Mouse (Mus musculus) hindbrain, embryonic 16.5 days (tissue): ENCODE measurements around the gene R3hdm1. TPM values are rescaled to one million over a fixed set of nuclear protein-coding genes. Genes with fewer than 3 reads are reported as not detected.

Experiments
- ATAC-seq: fragments of 200-750 bp; cut with Nextera tagmentation; 2 replicates; pipeline ENCODE4 v1.8.0; 2017; ENCODE audit warnings: moderate TSS enrichment, moderate library complexity
- H3K27ac ChIP-seq: fragments of 300-500 bp; sonication (generic); 2 replicates; pipeline ENCODE4 v1.5.1; 2014; ENCODE audit warnings: low read depth, mild to moderate bottlenecking, control low read depth, low read length, moderate library complexity
- H3K27me3 ChIP-seq: fragments of 300-500 bp; sonication (generic); replicated peaks from 2 replicates; pipeline ENCODE4 v1.6.1; 2014; ENCODE audit warnings: low read length; ENCODE audit not compliant: control insufficient read depth, insufficient read depth
- H3K36me3 ChIP-seq: fragments of 300-500 bp; sonication (generic); 2 replicates; pipeline ENCODE4 v1.6.1; 2014; ENCODE audit warnings: mild to moderate bottlenecking, low read length, moderate library complexity, mixed read lengths; ENCODE audit not compliant: control insufficient read depth, insufficient read depth
- H3K4me1 ChIP-seq: fragments of 300-500 bp; sonication (generic); 2 replicates; pipeline ENCODE4 v1.6.1; 2014; ENCODE audit warnings: low read depth, low read length; ENCODE audit not compliant: control insufficient read depth, insufficient read depth
- H3K4me2 ChIP-seq: fragments of 300-500 bp; sonication (generic); 2 replicates; pipeline ENCODE4 v1.6.1; 2014; ENCODE audit warnings: mild to moderate bottlenecking, low read length, control low read depth, moderate library complexity
- H3K4me3 ChIP-seq: fragments of 300-500 bp; sonication (generic); 2 replicates; pipeline ENCODE4 v1.5.1; 2014; ENCODE audit warnings: mild to moderate bottlenecking, low read length, control low read depth, moderate library complexity
- H3K9ac ChIP-seq: fragments of 300-500 bp; sonication (generic); 2 replicates; pipeline ENCODE4 v1.6.1; 2014; ENCODE audit warnings: low read depth, mild to moderate bottlenecking, control low read depth, low read length, moderate library complexity
- H3K9me3 ChIP-seq: fragments of 300-500 bp; sonication (generic); 2 replicates; pipeline ENCODE4 v1.6.1; 2014; ENCODE audit warnings: mild to moderate bottlenecking, low read length, moderate library complexity; ENCODE audit not compliant: control insufficient read depth
- WGBS: fragments of 180-500 bp; shearing (Covaris S2); extraction: QIAGEN DNeasy Blood & Tissue Kit; methylation state at CpG from one replicate; pipeline ENCODE4 v1.1.7; 2014; 5-methylcytosine and 5-hydroxymethylcytosine counted together
- polyA plus RNA-seq: library from polyadenylated mRNA; unstranded; fragments of >200 nt; fragmentation: Nextera tagmentation; extraction: Ambion mirVana; gene quantifications from 2 replicates; pipeline ENCODE4 v1.2.1, GENCODE M21; 2015

The R3hdm1 gene
- polyA plus RNA-seq, 1 experiment from 2014 or later: 74.9 TPM

GRCm38 (mm10) chr1:128073051-128073450, 30.1 kb upstream of the R3hdm1 start:
- no peak overlapping the region for H3K4me2 ChIP-seq
- H3K27me3 ChIP-seq: no peaks in the 10 kb centered on the region
- H3K4me3 ChIP-seq: no peak overlapping the region
- no peaks in the 10 kb centered on the region for H3K36me3 ChIP-seq
- no peak overlapping the region for H3K27ac ChIP-seq
- no peak for ATAC-seq
- H3K4me1 ChIP-seq: no peaks in the 10 kb centered on the region
- H3K9ac ChIP-seq: no peak overlapping the region
- WGBS: 94% methylated on average over 6 of the region's 6 CpGs
- no peaks in the 10 kb centered on the region for H3K9me3 ChIP-seq

DNA sequence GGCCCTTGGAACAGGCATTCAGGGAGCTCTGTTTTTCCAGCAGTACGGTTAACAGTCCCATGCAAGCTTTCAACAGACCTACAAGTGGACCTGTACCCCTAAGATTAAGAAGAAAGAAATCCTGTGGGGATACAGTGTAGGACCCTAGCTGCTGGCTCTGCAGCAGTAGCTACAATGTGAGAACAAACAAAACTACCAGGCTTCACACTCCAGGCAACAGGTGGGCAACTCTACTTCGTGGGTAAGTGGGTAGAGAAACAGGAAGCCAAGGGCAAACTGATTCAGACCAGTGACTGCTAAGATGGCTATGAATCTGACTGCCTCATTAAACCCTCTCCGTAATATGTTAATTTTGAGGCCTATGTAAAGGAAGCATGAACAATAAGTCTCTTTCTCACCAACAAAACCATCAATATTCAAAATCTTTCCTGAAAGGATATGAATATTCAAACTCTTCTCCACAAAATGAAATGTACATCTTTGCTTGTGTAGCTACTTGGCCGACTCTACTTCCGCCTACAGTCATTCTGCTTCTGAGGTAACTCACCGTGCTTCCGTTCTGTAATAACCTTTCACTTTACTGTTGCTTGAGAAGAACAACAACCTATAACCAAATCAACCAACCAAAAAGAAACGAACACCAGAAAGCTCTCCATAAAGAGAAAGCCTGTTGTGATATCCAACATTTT, 26.2 kb upstream of the R3hdm1 start:
- Histone ChIP-seq H3K4me3 (no peak overlapping the region), H3K27ac (no peak overlapping the region), H3K9ac (no peak overlapping the region), H3K9me3 (no peaks in the 10 kb centered on the region), H3K4me1 (no peaks in the 10 kb centered on the region), H3K27me3 (no peaks in the 10 kb centered on the region), H3K36me3 (no peaks in the 10 kb centered on the region), H3K4me2 (no peak overlapping the region)
- ATAC-seq: no peak
- 75% methylated on average over 8 of the region's 8 CpGs for WGBS

- Histone ChIP-seq H3K4me1 (no peaks in the 10 kb centered on the region; the same call in 1 of the 2 replicates), H3K27me3 (no peaks in the 10 kb centered on the region), H3K4me3 (no peak overlapping the region), H3K9me3 (no peaks in the 10 kb centered on the region), H3K27ac (no peak overlapping the region), H3K36me3 (no peaks in the 10 kb centered on the region), H3K4me2 (no peak overlapping the region), H3K9ac (no peak overlapping the region)
- no peak for ATAC-seq
- WGBS: 96% methylated on average over 2 of the region's 2 CpGs
These were observed 25.3 kb upstream of the R3hdm1 start for GRCm38 (mm10) chr1:128077788-128078187.

GRCm38 (mm10) chr1:128078646-128079045, 24.5 kb upstream of the R3hdm1 start:
- no peaks in the 10 kb centered on the region for H3K36me3 ChIP-seq
- ATAC-seq: no peak
- WGBS: 96% methylated on average over 1 of the region's 1 CpGs

GRCm38 (mm10) chr1:128080936-128081696, 22.0 kb upstream of the R3hdm1 start:
- no peak for ATAC-seq
- Histone ChIP-seq H3K36me3 (no peaks in the 10 kb centered on the region), H3K9me3 (no peaks in the 10 kb centered on the region), H3K27ac (no peak overlapping the region), H3K4me3 (no peak overlapping the region), H3K4me1 (no peaks in the 10 kb centered on the region; the same call in 1 of the 2 replicates), H3K27me3 (no peaks in the 10 kb centered on the region), H3K4me2 (no peak overlapping the region), H3K9ac (no peak overlapping the region)
- WGBS: 76% methylated on average over 5 of the region's 5 CpGs

More at GRCm38 (mm10) chr1:128078646-128079045, 24.5 kb upstream of the R3hdm1 start:
- Histone ChIP-seq H3K9ac (no peak overlapping the region), H3K4me3 (no peak overlapping the region), H3K9me3 (no peaks in the 10 kb centered on the region), H3K27me3 (no peaks in the 10 kb centered on the region), H3K4me2 (no peak overlapping the region), H3K4me1 (no peaks in the 10 kb centered on the region; the same call in 1 of the 2 replicates), H3K27ac (no peak overlapping the region)

DNA sequence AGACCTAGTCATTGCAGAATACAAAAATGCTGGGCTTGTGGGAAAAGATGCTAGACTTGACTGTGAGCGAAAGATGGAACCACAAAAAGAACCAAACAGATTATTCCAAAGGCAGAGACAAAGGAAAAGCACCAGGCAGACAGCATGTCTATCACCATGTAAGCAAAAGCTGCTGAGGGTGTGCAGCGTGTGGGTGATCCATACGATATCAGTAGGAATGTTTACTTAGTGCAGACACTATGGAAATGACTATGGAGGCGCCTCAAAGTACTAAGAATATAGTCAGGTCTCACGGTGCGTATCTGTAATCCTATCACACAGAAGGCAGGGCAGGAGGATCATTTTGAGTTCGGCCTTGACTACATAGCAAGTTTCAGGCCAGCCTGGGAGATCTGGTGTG, 21.2 kb upstream of the R3hdm1 start:
- no peak overlapping the region for H3K4me2 ChIP-seq
- H3K4me1 ChIP-seq: no peaks in the 10 kb centered on the region; the same call in 1 of the 2 replicates
- ATAC-seq: no peak
- H3K9me3 ChIP-seq: no peaks in the 10 kb centered on the region
- WGBS: 89% methylated on average over 7 of the region's 7 CpGs
- H3K9ac ChIP-seq: no peak overlapping the region
- H3K4me3 ChIP-seq: no peak overlapping the region
- no peaks in the 10 kb centered on the region for H3K36me3 ChIP-seq
- H3K27ac ChIP-seq: no peak overlapping the region
- H3K27me3 ChIP-seq: no peaks in the 10 kb centered on the region

DNA sequence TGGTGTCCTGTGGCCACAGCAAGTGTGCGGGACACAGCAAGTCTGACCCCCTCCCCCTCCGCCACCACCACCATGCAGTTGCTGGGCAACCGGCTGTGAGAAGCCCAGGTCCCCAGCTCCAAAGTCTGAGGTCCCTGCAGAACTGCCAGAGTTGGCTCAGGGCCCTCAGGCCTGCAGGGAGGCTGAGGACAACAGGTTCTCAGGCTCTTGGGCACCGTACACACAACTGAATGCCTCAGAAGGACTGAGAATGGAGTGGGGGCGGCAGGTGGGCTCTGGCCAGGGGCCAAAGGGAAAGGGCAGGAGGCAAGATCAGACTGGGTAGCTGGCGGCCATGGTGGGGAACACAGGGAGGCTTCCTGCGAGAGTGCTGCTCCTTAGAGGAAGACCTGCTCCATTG, 20.3 kb upstream of the R3hdm1 start:
- Histone ChIP-seq H3K9ac (no peak overlapping the region), H3K4me2 (no peak overlapping the region), H3K27ac (no peak overlapping the region), H3K4me1 (no peaks in the 10 kb centered on the region; the same call in 1 of the 2 replicates), H3K4me3 (no peak overlapping the region), H3K36me3 (no peaks in the 10 kb centered on the region), H3K27me3 (no peaks in the 10 kb centered on the region), H3K9me3 (no peaks in the 10 kb centered on the region)
- 57% methylated on average over 7 of the region's 7 CpGs for WGBS
- peak; percentile 74 for ATAC-seq

DNA sequence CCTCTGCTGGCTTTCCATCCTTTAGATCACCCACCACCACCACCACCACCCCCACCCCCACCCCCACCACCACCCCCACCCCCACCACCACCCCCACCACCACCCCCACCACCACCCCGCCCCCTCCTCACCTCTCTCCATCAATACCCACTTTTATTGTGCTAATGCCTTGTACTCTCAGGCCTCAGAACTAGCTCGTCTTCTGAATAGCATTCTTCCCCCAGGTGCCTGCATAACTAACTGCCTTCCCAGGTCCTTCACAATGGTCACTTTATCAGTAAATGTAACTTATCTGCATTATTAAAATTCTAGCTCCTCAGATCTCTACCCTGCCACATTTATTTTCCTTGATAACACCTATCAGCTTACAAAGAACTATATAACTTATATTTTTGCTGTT, 8.4 kb upstream of the R3hdm1 start:
- Histone ChIP-seq H3K9ac (no peak overlapping the region), H3K27ac (no peak overlapping the region), H3K4me3 (no peak overlapping the region), H3K4me1 (no peaks in the 10 kb centered on the region), H3K4me2 (no peak overlapping the region), H3K27me3 (no peaks in the 10 kb centered on the region), H3K9me3 (no peaks in the 10 kb centered on the region), H3K36me3 (no peaks in the 10 kb centered on the region)
- WGBS: 64% methylated on average over 2 of the region's 2 CpGs
- ATAC-seq: no peak

- 95% methylated on average over 1 of the region's 1 CpGs for WGBS
- no peaks in the 10 kb centered on the region; the same call in 1 of the 2 replicates for H3K4me1 ChIP-seq
- no peak overlapping the region for H3K27ac ChIP-seq
- no peak for ATAC-seq
- H3K4me3 ChIP-seq: no peak overlapping the region
- no peak overlapping the region for H3K9ac ChIP-seq
- no peaks in the 10 kb centered on the region for H3K9me3 ChIP-seq
- H3K4me2 ChIP-seq: no peak overlapping the region
- no peaks in the 10 kb centered on the region for H3K27me3 ChIP-seq
- H3K36me3 ChIP-seq: no peaks in the 10 kb centered on the region
These were observed 4.8 kb upstream of the R3hdm1 start for GRCm38 (mm10) chr1:128098309-128098708.
